Mouse (Mus musculus) right cerebral cortex, adult 2 months (tissue): ENCODE measurements around the gene Gm20894.
"Not testable (repeated sequence)": the region's sequence is repeated elsewhere in the genome, so short reads cannot be mapped to it uniquely, and the experiment has no call there.

Experiments used
- DNase-seq, 2 experiments: peaks; one replicate each; pipeline ENCODE4 v3.0.0; 2021 to 2022; ENCODE audit warnings: low spot score in 2 of 2

The Gm20894 gene

DNA sequence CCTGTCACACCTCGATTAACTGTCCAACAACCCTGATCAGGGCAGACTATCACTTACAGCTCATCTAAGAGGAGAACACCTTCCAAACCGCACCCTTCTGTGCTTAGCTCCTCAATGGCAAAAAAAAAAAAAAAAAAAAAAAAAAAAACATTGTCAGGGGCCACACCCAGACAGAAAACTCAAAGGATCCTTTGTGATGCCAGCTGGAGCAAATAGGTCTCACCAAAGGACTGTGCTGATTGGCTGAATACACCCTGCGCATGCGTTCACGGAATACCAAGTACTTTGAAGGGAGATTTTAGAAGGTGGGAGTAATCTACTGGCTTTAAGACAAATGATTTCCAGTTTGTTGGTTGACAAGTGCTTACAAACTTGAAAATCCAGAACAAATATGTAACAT is at the start of gene Gm20894:
TSS of gene Gm20894 (minus strand) at position 101 of the 400 bp plus-strand sequence.
- not testable (repeated sequence) for DNase-seq
